Mouse (Mus musculus) hindbrain, embryonic 10.5 days (tissue): ENCODE data around the gene Rps29. TPM values are rescaled to one million over a fixed set of nuclear protein-coding genes. Genes with fewer than 3 reads are reported as not detected.
"Not testable (repeated sequence)": the region's sequence is repeated elsewhere in the genome, so short reads cannot be mapped to it uniquely, and the experiment has no call there.

Source experiments
- DNase-seq: peaks from one replicate; pipeline ENCODE4 v3.0.0-alpha.2; 2017; ENCODE audit warnings: low spot score
- H3K27ac ChIP-seq: fragments of 300-500 bp; sonication (generic); 2 replicates; pipeline ENCODE4 v1.5.1; 2016; ENCODE audit warnings: mild to moderate bottlenecking, moderate library complexity
- H3K27me3 ChIP-seq: fragments of 300-500 bp; sonication (generic); 2 replicates; pipeline ENCODE4 v1.6.1; 2016; ENCODE audit warnings: mild to moderate bottlenecking; ENCODE audit not compliant: poor library complexity, insufficient read depth, severe bottlenecking
- H3K36me3 ChIP-seq: fragments of 300-500 bp; sonication (generic); 2 replicates; pipeline ENCODE4 v1.6.1; 2016; ENCODE audit warnings: mild to moderate bottlenecking, moderate library complexity
- H3K4me1 ChIP-seq: fragments of 300-500 bp; sonication (generic); replicated peaks from 2 replicates; pipeline ENCODE4 v1.6.1; 2016; ENCODE audit warnings: mild to moderate bottlenecking
- H3K4me3 ChIP-seq: fragments of 300-500 bp; sonication (generic); 2 replicates; pipeline ENCODE4 v1.5.1; 2016; ENCODE audit warnings: mild to moderate bottlenecking, moderate library complexity
- H3K9me3 ChIP-seq: fragments of 300-500 bp; sonication (generic); 2 replicates; pipeline ENCODE4 v1.6.1; 2016; ENCODE audit warnings: mild to moderate bottlenecking, moderate library complexity
- WGBS: fragments of 180-500 bp; shearing (Covaris S2); methylation state at CpG from one replicate; pipeline ENCODE4 v1.1.7; 2016; 5-methylcytosine and 5-hydroxymethylcytosine counted together
- polyA plus RNA-seq: library from polyadenylated mRNA; unstranded; fragments of >200 nt; fragmentation: Nextera tagmentation; extraction: Ambion mirVana; gene quantifications from 2 replicates; pipeline ENCODE4 v1.2.1, GENCODE M21; 2016

Rps29 gene
- polyA plus RNA-seq, 1 experiment from 2014 or later, result 1,324 TPM

- Histone ChIP-seq H3K36me3 (peaks cover 10% of the 10 kb centered on the region), H3K27ac (peak overlapping the region; percentile 98), H3K9me3 (no peaks in the 10 kb centered on the region), H3K27me3 (no peaks in the 10 kb centered on the region), H3K4me3 (peak overlapping the region; percentile 93), H3K4me1 (peaks cover 22% of the 10 kb centered on the region)
- DNase-seq, result no peak
- 10% methylated on average over 18 of the region's 18 CpGs for WGBS
These were observed 8.9 kb upstream of the Rps29 start for GRCm38 (mm10) chr12:69167656-69168460.

DNA sequence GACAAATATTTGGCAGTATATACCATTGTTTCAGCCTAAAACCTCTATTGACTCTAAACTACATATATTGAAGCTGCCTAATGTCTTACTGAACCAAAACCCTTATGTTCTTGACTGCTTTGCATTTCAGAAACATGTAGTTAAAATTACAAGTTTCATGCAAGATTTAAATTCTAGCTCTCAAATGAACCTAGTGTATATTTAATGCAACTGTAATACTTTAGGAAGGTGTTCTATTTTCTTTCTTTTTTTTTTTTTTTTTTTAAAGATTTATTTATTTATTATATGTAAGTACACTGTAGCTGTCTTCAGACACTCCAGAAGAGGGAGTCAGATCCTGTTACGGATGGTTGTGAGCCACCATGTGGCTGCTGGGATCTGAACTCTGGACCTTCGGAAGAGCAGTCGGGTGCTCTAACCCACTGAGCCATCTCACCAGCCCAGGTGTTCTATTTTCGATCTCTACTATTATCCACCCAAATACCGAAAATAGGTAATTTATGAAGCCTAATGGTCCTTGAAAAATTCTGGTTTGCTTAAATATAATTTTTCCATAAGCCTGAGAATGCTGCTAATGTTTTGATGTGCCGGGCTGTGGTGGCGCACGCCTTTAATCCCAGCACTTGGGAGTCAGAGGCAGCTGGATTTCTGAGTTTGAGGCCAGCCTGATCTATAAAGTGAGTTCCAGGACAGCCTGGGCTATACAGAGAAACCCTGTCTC, 8.0 kb upstream of the Rps29 start:
- H3K36me3 ChIP-seq, H3K27ac ChIP-seq, DNase-seq, H3K27me3 ChIP-seq, H3K4me3 ChIP-seq, H3K9me3 ChIP-seq: not testable (repeated sequence)
- WGBS, result 69% methylated on average over 8 of the region's 8 CpGs
- peaks cover 22% of the 10 kb centered on the region for H3K4me1 ChIP-seq

DNA sequence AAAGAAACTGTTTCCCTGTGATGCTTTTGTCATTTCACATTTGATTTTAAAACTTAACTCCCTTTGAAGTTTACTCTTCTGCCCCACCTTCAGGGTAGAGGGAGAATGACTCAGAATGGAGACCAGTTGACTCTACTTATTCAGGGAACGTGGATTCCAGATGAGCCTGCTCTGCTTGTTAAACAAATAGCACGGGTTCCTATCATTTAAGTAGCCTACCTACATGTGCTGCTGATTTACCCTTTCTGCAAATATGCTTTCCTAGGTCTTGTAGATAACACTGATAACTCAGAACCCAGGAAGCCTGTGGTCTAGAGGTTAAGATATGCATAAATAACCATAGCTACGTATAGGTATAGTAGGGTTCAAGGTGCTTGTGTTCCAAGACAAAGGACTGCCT, 5.9 kb upstream of the Rps29 start:
- H3K9me3 ChIP-seq, result no peaks in the 10 kb centered on the region
- DNase-seq, result no peak
- 64% methylated on average over 3 of the region's 3 CpGs for WGBS
- H3K27ac ChIP-seq, result no peak overlapping the region
- H3K4me3 ChIP-seq, result no peak overlapping the region
- no peaks in the 10 kb centered on the region for H3K36me3 ChIP-seq
- peaks cover 18% of the 10 kb centered on the region for H3K4me1 ChIP-seq
- H3K27me3 ChIP-seq, result no peaks in the 10 kb centered on the region

DNA sequence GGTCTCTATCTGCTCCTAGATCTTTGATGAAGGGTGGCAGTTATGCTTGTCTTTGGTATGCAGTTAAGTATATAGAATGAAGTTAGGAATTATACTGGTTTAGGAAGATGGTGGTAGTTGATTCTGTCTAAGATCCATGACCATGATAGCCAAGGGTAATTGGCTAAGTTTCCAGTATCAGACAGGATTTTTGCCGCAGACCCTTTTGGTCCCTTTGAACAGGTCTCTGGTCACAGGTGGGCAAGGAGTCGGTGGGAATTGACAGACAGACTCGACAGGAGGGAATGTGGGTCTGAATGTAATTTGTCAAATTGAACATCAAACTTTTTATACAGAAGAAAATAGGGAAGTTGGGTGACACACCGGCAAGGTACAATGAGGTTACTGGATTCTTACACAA, 4.6 kb upstream of the Rps29 start:
- not testable (repeated sequence) for DNase-seq, H3K27ac ChIP-seq, H3K4me3 ChIP-seq, H3K27me3 ChIP-seq, H3K9me3 ChIP-seq, H3K4me1 ChIP-seq, H3K36me3 ChIP-seq
- 82% methylated on average over 4 of the region's 4 CpGs for WGBS

DNA sequence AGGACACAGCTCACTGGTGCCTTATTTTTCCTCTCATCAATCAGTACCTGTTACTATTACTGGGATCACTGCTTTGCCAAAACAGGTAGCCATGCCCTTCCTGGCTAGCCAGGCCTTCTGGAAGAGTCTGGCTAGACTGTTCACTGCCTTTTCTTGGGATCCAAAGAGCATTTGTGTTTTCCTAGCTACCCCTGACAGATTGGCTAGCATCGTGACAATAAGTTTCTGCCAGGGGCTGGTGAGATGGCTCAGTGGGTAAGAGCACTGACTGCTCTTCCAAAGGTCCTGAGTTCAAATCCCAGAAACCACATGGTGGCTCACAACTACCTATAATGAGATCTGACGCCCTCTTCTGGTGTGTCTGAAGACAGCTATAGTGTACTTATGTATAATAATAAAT, 1.7 kb upstream of the Rps29 start:
- not testable (repeated sequence) for H3K4me1 ChIP-seq, H3K27ac ChIP-seq, DNase-seq, H3K27me3 ChIP-seq, H3K4me3 ChIP-seq, H3K9me3 ChIP-seq
- H3K36me3 ChIP-seq, result peaks cover 23% of the 10 kb centered on the region
- WGBS, result 85% methylated on average over 2 of the region's 2 CpGs

DNA sequence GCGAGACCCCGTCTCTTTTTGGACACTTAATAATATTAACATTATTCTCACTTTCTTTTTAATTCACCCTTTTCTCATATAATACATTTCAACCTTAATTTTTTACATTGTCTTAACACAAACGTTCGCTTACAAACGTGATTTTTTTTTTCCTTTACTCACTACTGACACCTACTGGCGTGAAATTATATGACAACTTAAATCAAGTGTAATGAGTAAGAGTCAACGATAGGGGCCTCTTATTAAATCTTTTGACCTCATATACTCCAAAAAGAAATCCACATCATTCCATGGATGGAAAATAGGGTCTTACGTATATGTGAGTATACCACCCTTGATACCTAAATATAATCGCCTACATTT, 573 bp upstream of the Rps29 start:
- Histone ChIP-seq H3K36me3 (peaks cover 28% of the 10 kb centered on the region), H3K27me3 (no peaks in the 10 kb centered on the region), H3K9me3 (no peaks in the 10 kb centered on the region), H3K4me3 (peak overlapping the region; percentile 23; the same call in 1 of the 2 replicates), H3K27ac (no peak overlapping the region), H3K4me1 (peaks cover 5% of the 10 kb centered on the region)
- 5% methylated on average over 9 of the region's 9 CpGs for WGBS
- DNase-seq, result peak; percentile 29

DNA sequence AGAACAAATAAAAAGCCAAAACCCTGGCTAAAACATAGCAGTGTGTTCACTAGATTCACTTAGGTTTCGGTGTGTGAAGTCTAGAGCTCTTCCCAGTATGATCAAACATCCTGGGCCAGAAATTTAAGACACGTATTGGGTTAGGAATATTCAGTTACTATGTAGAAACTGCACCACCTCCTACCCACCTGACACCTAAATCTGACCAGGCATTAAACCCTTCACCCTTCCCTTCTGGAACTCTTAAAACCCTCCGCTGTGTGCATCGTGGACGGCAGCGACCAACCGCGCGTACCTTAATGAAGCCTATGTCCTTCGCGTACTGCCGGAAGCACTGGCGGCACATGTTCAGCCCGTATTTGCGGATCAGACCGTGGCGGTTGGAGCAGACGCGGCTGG, 621 bp downstream of the Rps29 start:
- peaks cover 29% of the 10 kb centered on the region for H3K36me3 ChIP-seq
- peak overlapping the region; percentile 85 for H3K4me3 ChIP-seq
- DNase-seq, result no peak
- peaks cover 5% of the 10 kb centered on the region for H3K4me1 ChIP-seq
- no peaks in the 10 kb centered on the region for H3K9me3 ChIP-seq
- peak overlapping the region; percentile 98 for H3K27ac ChIP-seq
- H3K27me3 ChIP-seq, result no peaks in the 10 kb centered on the region
- WGBS, result 1% methylated on average over 19 of the region's 19 CpGs

- 97% methylated on average over 2 of the region's 2 CpGs for WGBS
- Histone ChIP-seq H3K27me3 (no peaks in the 10 kb centered on the region), H3K4me1 (peaks cover 5% of the 10 kb centered on the region), H3K27ac (no peak overlapping the region), H3K4me3 (peak overlapping the region; percentile 85; the same call in 1 of the 2 replicates), H3K9me3 (no peaks in the 10 kb centered on the region), H3K36me3 (peaks cover 29% of the 10 kb centered on the region)
- no peak for DNase-seq
These were observed 1.9 kb downstream of the Rps29 start for GRCm38 (mm10) chr12:69157107-69157506.

GRCm38 (mm10) chr12:69156436-69156835, 2.5 kb downstream of the Rps29 start:
- no peaks in the 10 kb centered on the region for H3K27me3 ChIP-seq
- H3K9me3 ChIP-seq, result no peaks in the 10 kb centered on the region
- peaks cover 5% of the 10 kb centered on the region for H3K4me1 ChIP-seq
- no peak overlapping the region for H3K27ac ChIP-seq
- peaks cover 29% of the 10 kb centered on the region for H3K36me3 ChIP-seq
- H3K4me3 ChIP-seq, result no peak overlapping the region
- 83% methylated on average over 4 of the region's 4 CpGs for WGBS
- no peak for DNase-seq

GRCm38 (mm10) chr12:69155923-69156322, 3.1 kb downstream of the Rps29 start:
- H3K27ac ChIP-seq, result no peak overlapping the region
- DNase-seq, result no peak
- H3K36me3 ChIP-seq, result peaks cover 29% of the 10 kb centered on the region
- H3K27me3 ChIP-seq, result no peaks in the 10 kb centered on the region
- H3K9me3 ChIP-seq, result no peaks in the 10 kb centered on the region
- WGBS, result 93% methylated on average over 2 of the region's 2 CpGs
- no peak overlapping the region for H3K4me3 ChIP-seq
- H3K4me1 ChIP-seq, result peaks cover 5% of the 10 kb centered on the region

- Histone ChIP-seq H3K9me3 (no peaks in the 10 kb centered on the region), H3K27me3 (no peaks in the 10 kb centered on the region), H3K36me3 (0 out of 2 replicates have a peak, but pooled peaks cover 5% of the 10 kb centered on the region), H3K4me3 (no peak overlapping the region), H3K27ac (no peak overlapping the region), H3K4me1 (no peaks in the 10 kb centered on the region)
- DNase-seq, result no peak
- 88% methylated on average over 13 of the region's 13 CpGs for WGBS
These were observed 8.9 kb downstream of the Rps29 start for GRCm38 (mm10) chr12:69150049-69150448.

GRCm38 (mm10) chr12:69147166-69147735, 11.7 kb downstream of the Rps29 start:
- 92% methylated on average over 5 of the region's 5 CpGs for WGBS

GRCm38 (mm10) chr12:69143460-69143859, 15.5 kb downstream of the Rps29 start:
- H3K4me3 ChIP-seq, result no peak overlapping the region
- H3K27me3 ChIP-seq, result no peaks in the 10 kb centered on the region
- H3K36me3 ChIP-seq, result no peaks in the 10 kb centered on the region
- no peaks in the 10 kb centered on the region for H3K9me3 ChIP-seq
- no peaks in the 10 kb centered on the region for H3K4me1 ChIP-seq
- 72% methylated on average over 6 of the region's 6 CpGs for WGBS
- H3K27ac ChIP-seq, result no peak overlapping the region
- no peak for DNase-seq

More at GRCm38 (mm10) chr12:69147166-69147735, 11.7 kb downstream of the Rps29 start:
- Histone ChIP-seq H3K27ac (no peak overlapping the region), H3K36me3 (no peaks in the 10 kb centered on the region), H3K27me3 (no peaks in the 10 kb centered on the region), H3K9me3 (no peaks in the 10 kb centered on the region), H3K4me3 (no peak overlapping the region), H3K4me1 (no peaks in the 10 kb centered on the region)
- no peak for DNase-seq
